Mouse (Mus musculus) heart, embryonic 16.5 days (tissue): ENCODE measurements around the gene Suco. TPM values are rescaled to one million over a fixed set of nuclear protein-coding genes. Genes with fewer than 3 reads are reported as not detected.
A peak's percentile ranks its signal among the peaks of the same experiment; 100 is the strongest.

Source experiments
- ATAC-seq: fragments of 200-750 bp; cut with Nextera tagmentation; replicated peaks from 2 replicates; pipeline ENCODE4 v1.8.0; 2017; ENCODE audit warnings: moderate number of reproducible peaks; ENCODE audit not compliant: insufficient read depth, low FRiP score; ENCODE audit errors: extremely low read depth
- H3K27ac ChIP-seq: fragments of 300-500 bp; sonication (generic); 2 replicates; pipeline ENCODE4 v1.5.1; 2014; ENCODE audit warnings: mild to moderate bottlenecking, low read length, control low read depth, moderate library complexity
- H3K27me3 ChIP-seq: fragments of 300-500 bp; sonication (generic); 2 replicates; pipeline ENCODE4 v1.6.1; 2014; ENCODE audit warnings: low read length, mixed read lengths; ENCODE audit not compliant: control insufficient read depth, insufficient read depth
- H3K36me3 ChIP-seq: fragments of 300-500 bp; sonication (generic); 2 replicates; pipeline ENCODE4 v1.6.1; 2014; ENCODE audit not compliant: control insufficient read depth, insufficient read depth
- H3K4me1 ChIP-seq: fragments of 300-500 bp; sonication (generic); 2 replicates; pipeline ENCODE4 v1.6.1; 2014; ENCODE audit warnings: low read length, mixed read lengths; ENCODE audit not compliant: control insufficient read depth, insufficient read depth
- H3K4me2 ChIP-seq: fragments of 300-500 bp; sonication (generic); 2 replicates; pipeline ENCODE4 v1.6.1; 2014; ENCODE audit warnings: low read depth, mild to moderate bottlenecking, control low read depth, low read length
- H3K4me3 ChIP-seq: fragments of 300-500 bp; sonication (generic); 2 replicates; pipeline ENCODE4 v1.5.1; 2014; ENCODE audit warnings: mild to moderate bottlenecking, control low read depth, low read length
- H3K9ac ChIP-seq: fragments of 300-500 bp; sonication (generic); 2 replicates; pipeline ENCODE4 v1.6.1; 2014; ENCODE audit warnings: low read length, control low read depth
- H3K9me3 ChIP-seq: fragments of 300-500 bp; sonication (generic); replicated peaks from 2 replicates; pipeline ENCODE4 v1.6.1; 2016; ENCODE audit warnings: low read length; ENCODE audit not compliant: control insufficient read depth
- WGBS: fragments of 180-500 bp; shearing (Covaris S2); extraction: QIAGEN DNeasy Blood & Tissue Kit; methylation state at CpG from one replicate; pipeline ENCODE4 v1.1.7; 2014; 5-methylcytosine and 5-hydroxymethylcytosine counted together
- polyA plus RNA-seq: library from polyadenylated mRNA; unstranded; fragments of >200 nt; fragmentation: Nextera tagmentation; extraction: Ambion mirVana; gene quantifications from 2 replicates; pipeline ENCODE4 v1.2.1, GENCODE M21; 2015

Gene Suco
- polyA plus RNA-seq, 1 experiment from 2014 or later = 13.8 TPM

- Histone ChIP-seq H3K9ac (no peak overlapping the region), H3K36me3 (no peaks in the 10 kb centered on the region), H3K4me2 (no peak overlapping the region), H3K27me3 (no peaks in the 10 kb centered on the region), H3K4me1 (no peaks in the 10 kb centered on the region), H3K4me3 (no peak overlapping the region), H3K27ac (no peak overlapping the region), H3K9me3 (no peaks in the 10 kb centered on the region)
- ATAC-seq = no peak
Observed at GRCm38 (mm10) chr1:161779057-161779456, 97.4 kb downstream of the Suco start.

GRCm38 (mm10) chr1:161775151-161775550 is 101.3 kb downstream of the Suco start:
- ATAC-seq = no peak
- Histone ChIP-seq H3K9ac (no peak overlapping the region), H3K27me3 (no peaks in the 10 kb centered on the region), H3K4me2 (no peak overlapping the region), H3K4me3 (no peak overlapping the region), H3K27ac (no peak overlapping the region), H3K4me1 (no peaks in the 10 kb centered on the region), H3K36me3 (no peaks in the 10 kb centered on the region), H3K9me3 (no peaks in the 10 kb centered on the region)
- 77% methylated on average over 6 of the region's 6 CpGs for WGBS

GRCm38 (mm10) chr1:161771293-161771692 is 105.2 kb downstream of the Suco start:
- Histone ChIP-seq H3K4me2 (no peak overlapping the region), H3K27me3 (no peaks in the 10 kb centered on the region), H3K4me3 (no peak overlapping the region), H3K4me1 (no peaks in the 10 kb centered on the region), H3K9me3 (no peaks in the 10 kb centered on the region), H3K9ac (no peak overlapping the region), H3K27ac (no peak overlapping the region), H3K36me3 (no peaks in the 10 kb centered on the region)
- WGBS = 62% methylated on average over 2 of the region's 2 CpGs
- no peak for ATAC-seq

- Histone ChIP-seq H3K4me2 (no peak overlapping the region), H3K27ac (no peak overlapping the region), H3K27me3 (no peaks in the 10 kb centered on the region), H3K4me3 (no peak overlapping the region), H3K4me1 (no peaks in the 10 kb centered on the region), H3K36me3 (no peaks in the 10 kb centered on the region), H3K9ac (no peak overlapping the region), H3K9me3 (no peaks in the 10 kb centered on the region)
- 85% methylated on average over 1 of the region's 1 CpGs for WGBS
- ATAC-seq = no peak
Observed at GRCm38 (mm10) chr1:161769329-161769728, 107.2 kb downstream of the Suco start.

GRCm38 (mm10) chr1:161767101-161767524 is 109.4 kb downstream of the Suco start:
- WGBS = 35% methylated on average over 12 of the region's 12 CpGs
- Histone ChIP-seq H3K4me1 (no peaks in the 10 kb centered on the region), H3K36me3 (no peaks in the 10 kb centered on the region), H3K4me3 (peak overlapping the region; percentile 18), H3K9ac (no peak overlapping the region), H3K27ac (no peak overlapping the region), H3K4me2 (peak overlapping the region; percentile 53), H3K9me3 (no peaks in the 10 kb centered on the region), H3K27me3 (no peaks in the 10 kb centered on the region)
- no peak for ATAC-seq

- WGBS = 28% methylated on average over 5 of the region's 5 CpGs
- Histone ChIP-seq H3K27ac (no peak overlapping the region), H3K4me3 (peak overlapping the region; percentile 18), H3K4me1 (no peaks in the 10 kb centered on the region), H3K36me3 (no peaks in the 10 kb centered on the region), H3K9ac (no peak overlapping the region), H3K27me3 (no peaks in the 10 kb centered on the region), H3K4me2 (peak overlapping the region; percentile 53), H3K9me3 (no peaks in the 10 kb centered on the region)
- ATAC-seq = peak; percentile 69
Observed at GRCm38 (mm10) chr1:161766656-161767055, 109.8 kb downstream of the Suco start.

Other genes starting within 250 kb of the Suco start
- gene Fasl, start 88.2 kb downstream of the Suco start, polyA plus RNA-seq = 0.12 and 0.43 TPM in 2 replicates
- 27.0 and 31.7 TPM in 2 replicates for gene Pigc, start 92.5 kb upstream of the Suco start, polyA plus RNA-seq
- gene 4930558K02Rik, start 103.0 kb upstream of the Suco start, polyA plus RNA-seq = not detected in 2 replicates